Mouse (Mus musculus) CH12.LX (cell line): ENCODE data around the gene Itk. TPM values are rescaled to one million over a fixed set of nuclear protein-coding genes. Genes with fewer than 3 reads are reported as not detected.

Experiments used
- DNase-seq: peaks from one replicate; pipeline ENCODE4 v3.0.0-alpha.2; 2013; ENCODE audit errors: extremely low read depth
- H3K27ac ChIP-seq: 2 replicates; pipeline ENCODE4 v1.5.1; 2012; ENCODE audit warnings: low read depth, mild to moderate bottlenecking, control low read depth, moderate library complexity; ENCODE audit not compliant: insufficient read depth
- H3K27me3 ChIP-seq: replicated peaks from 2 replicates; pipeline ENCODE3; 2012; ENCODE audit warnings: inconsistent platforms
- H3K36me3 ChIP-seq, 2 experiments: replicated peaks in 1 of 2; 2 replicates each; pipeline versions ENCODE3 to v1.6.1; 2012; ENCODE audit warnings: inconsistent platforms in 1 of 2, low read length in 1 of 2, mild to moderate bottlenecking in 1 of 2, mixed read lengths in 1 of 2, moderate library complexity in 1 of 2; ENCODE audit not compliant: control insufficient read depth in 1 of 2, insufficient read depth in 1 of 2
- H3K4me1 ChIP-seq, 2 experiments: 2 replicates each; pipeline ENCODE4 v1.6.1; 2012; ENCODE audit warnings: inconsistent platforms in 1 of 2, moderate library complexity in 1 of 2; ENCODE audit not compliant: insufficient read depth in 2 of 2, control insufficient read depth in 1 of 2
- H3K4me2 ChIP-seq: 2 replicates; pipeline ENCODE4 v1.6.1; 2012; ENCODE audit warnings: low read depth, mild to moderate bottlenecking, control low read depth; ENCODE audit not compliant: poor library complexity, insufficient read depth, severe bottlenecking
- H3K4me3 ChIP-seq, 3 experiments: fragments of 150-350 bp in 1 of 3; sonication (generic) in 1 of 3; replicated peaks in 1 of 3; 2 replicates each; pipeline versions ENCODE3 to v1.5.1; 2011 to 2012; ENCODE audit warnings: low read depth in 2 of 3, low read length in 2 of 3, mild to moderate bottlenecking in 2 of 3, moderate library complexity in 2 of 3, control low read depth in 1 of 3, improper control_type of control experiment in 1 of 3, inconsistent platforms in 1 of 3, mixed read lengths in 1 of 3; ENCODE audit not compliant: poor library complexity in 1 of 3
- H3K79me2 ChIP-seq: replicated peaks from 2 replicates; pipeline ENCODE4 v1.6.1; 2012; ENCODE audit warnings: mild to moderate bottlenecking, moderate library complexity; ENCODE audit not compliant: control insufficient read depth, poor library complexity, insufficient read depth, severe bottlenecking; ENCODE audit errors: extremely low read depth
- H3K9ac ChIP-seq: 2 replicates; pipeline ENCODE4 v1.6.1; 2012; ENCODE audit warnings: low read depth, mild to moderate bottlenecking, control low read depth, moderate library complexity; ENCODE audit not compliant: insufficient read depth
- H3K9me3 ChIP-seq: replicated peaks from 2 replicates; pipeline ENCODE3; 2012; ENCODE audit warnings: low read length, inconsistent platforms, mixed read lengths
- CHD1 ChIP-seq: IDR thresholded peaks from 2 replicates; pipeline ENCODE4 v1.6.1; 2012; ENCODE audit warnings: low read depth, low read length, improper control_type of control experiment, inconsistent platforms
- CTCF ChIP-seq, 2 experiments: IDR thresholded peaks in 1 of 2; conservative IDR thresholded peaks in 1 of 2; 2 replicates each; pipeline ENCODE4 v1.5.1; 2011 to 2012; ENCODE audit warnings: low read depth in 2 of 2, low read length in 2 of 2, improper control_type of control experiment in 1 of 2, inconsistent platforms in 1 of 2, mild to moderate bottlenecking in 1 of 2, moderate library complexity in 1 of 2
- ELF1 ChIP-seq: IDR thresholded peaks from 2 replicates; pipeline ENCODE4 v1.6.1; 2014; ENCODE audit warnings: low read depth, mild to moderate bottlenecking, inconsistent platforms, low read length, improper control_type of control experiment
- EP300 ChIP-seq: IDR thresholded peaks from 2 replicates; pipeline ENCODE4 v1.6.1; 2011; ENCODE audit warnings: low read length, improper control_type of control experiment
- ETS1 ChIP-seq: conservative IDR thresholded peaks from 2 replicates; pipeline ENCODE4 v1.6.1; 2012; ENCODE audit warnings: low read depth, mild to moderate bottlenecking, inconsistent platforms, low read length, improper control_type of control experiment, moderate library complexity
- GABPA ChIP-seq: IDR thresholded peaks from 2 replicates; pipeline ENCODE4 v1.6.1; 2012; ENCODE audit warnings: low read depth, low read length, improper control_type of control experiment, inconsistent platforms; ENCODE audit not compliant: insufficient replicate concordance
- HCFC1 ChIP-seq: IDR thresholded peaks from 2 replicates; pipeline ENCODE4 v1.6.1; 2012; ENCODE audit warnings: low read depth, mild to moderate bottlenecking, inconsistent platforms, low read length, improper control_type of control experiment
- IRF4 ChIP-seq: IDR thresholded peaks from 2 replicates; pipeline ENCODE4 v1.6.1; 2014; ENCODE audit warnings: low read depth, mild to moderate bottlenecking, inconsistent platforms, low read length, improper control_type of control experiment
- KAT2A ChIP-seq: IDR thresholded peaks from 2 replicates; pipeline ENCODE4 v1.6.1; 2012; ENCODE audit warnings: low read length, improper control_type of control experiment, inconsistent platforms; ENCODE audit not compliant: insufficient replicate concordance
- MAFK ChIP-seq: IDR thresholded peaks from 2 replicates; pipeline ENCODE4 v1.6.1; 2011; ENCODE audit warnings: low read length, improper control_type of control experiment; ENCODE audit not compliant: insufficient replicate concordance
- MAZ ChIP-seq: IDR thresholded peaks from 2 replicates; pipeline ENCODE4 v1.6.1; 2012; ENCODE audit warnings: low read depth, mild to moderate bottlenecking, inconsistent platforms, low read length, improper control_type of control experiment, moderate library complexity
- MEF2A ChIP-seq: IDR thresholded peaks from 2 replicates; pipeline ENCODE4 v1.6.1; 2014; ENCODE audit warnings: low read depth, mild to moderate bottlenecking, inconsistent platforms, low read length, improper control_type of control experiment, borderline replicate concordance
- PAX5 ChIP-seq: IDR thresholded peaks from 2 replicates; pipeline ENCODE4 v1.6.1; 2012; ENCODE audit warnings: low read length, inconsistent platforms, mixed read lengths
- POLR2AphosphoS2 ChIP-seq: IDR thresholded peaks from 2 replicates; pipeline ENCODE4 v1.6.1; 2011; ENCODE audit warnings: low read depth, low read length, improper control_type of control experiment
- RCOR1 ChIP-seq: conservative IDR thresholded peaks from 2 replicates; pipeline ENCODE4 v1.6.1; 2012; ENCODE audit warnings: low read depth, mild to moderate bottlenecking, inconsistent platforms, low read length, improper control_type of control experiment
- SMC3 ChIP-seq: IDR thresholded peaks from 2 replicates; pipeline ENCODE4 v1.6.1; 2011; ENCODE audit warnings: low read depth, low read length, improper control_type of control experiment
- TBP ChIP-seq: conservative IDR thresholded peaks from 2 replicates; pipeline ENCODE4 v1.6.1; 2011; ENCODE audit warnings: low read depth, low read length, improper control_type of control experiment
- TCF12 ChIP-seq: IDR thresholded peaks from 2 replicates; pipeline ENCODE4 v1.6.1; 2014; ENCODE audit warnings: low read depth, mild to moderate bottlenecking, inconsistent platforms, low read length, improper control_type of control experiment
- UBTF ChIP-seq: IDR thresholded peaks from 2 replicates; pipeline ENCODE4 v1.6.1; 2012; ENCODE audit warnings: low read depth, mild to moderate bottlenecking, inconsistent platforms, low read length, improper control_type of control experiment, moderate library complexity
- USF1 ChIP-seq: IDR thresholded peaks from 2 replicates; pipeline ENCODE4 v1.6.1; 2014; ENCODE audit warnings: low read depth, mild to moderate bottlenecking, inconsistent platforms, low read length, improper control_type of control experiment
- USF2 ChIP-seq: conservative IDR thresholded peaks from 2 replicates; pipeline ENCODE4 v1.6.1; 2011; ENCODE audit warnings: low read depth, low read length, improper control_type of control experiment
- ZC3H11A ChIP-seq: IDR thresholded peaks from 2 replicates; pipeline ENCODE4 v1.6.1; 2012; ENCODE audit warnings: low read depth, mild to moderate bottlenecking, inconsistent platforms, low read length, improper control_type of control experiment
- ZKSCAN1 ChIP-seq: IDR thresholded peaks from 2 replicates; pipeline ENCODE4 v1.6.1; 2012; ENCODE audit warnings: low read depth, inconsistent platforms, low read length, improper control_type of control experiment, borderline replicate concordance
- ZNF384 ChIP-seq: IDR thresholded peaks from 2 replicates; pipeline ENCODE4 v1.6.1; 2012; ENCODE audit warnings: low read depth, low read length, improper control_type of control experiment, inconsistent platforms
- dilution Hi-C: fragments of 300-500 bp; cut with MboI; formaldehyde crosslinking; loops from 2 replicates; pipeline ENCODE4 v1.14.3; 2020; ENCODE audit warnings: low sequenced_read_pairs; ENCODE audit not compliant: extremely low pct_unique_long_range_greater_than_20kb, extremely low pct_ligation_motif_present
- in situ Hi-C: fragments of 300-500 bp; cut with MboI; formaldehyde crosslinking; loops from 3 replicates; pipeline ENCODE4 v1.14.3; 2019; ENCODE audit warnings: low sequenced_read_pairs, low pct_ligation_motif_present, low pct_unique_long_range_greater_than_20kb, mixed read lengths
- polyA plus RNA-seq: library from polyadenylated mRNA; unstranded; fragments of >175 nt; gene quantifications from 2 replicates; pipeline ENCODE4 v1.2.1, GENCODE M21; 2012; ENCODE audit warnings: low read depth; ENCODE audit not compliant: insufficient read length
- total RNA-seq, 2 experiments: library from RNA; depleted of rRNA; stranded (reverse); fragments of 300-350 nt in 1 of 2; fragments of >200 nt in 1 of 2; gene quantifications; 2 replicates each; pipeline ENCODE4 v1.2.3; 2012 to 2014

Gene Itk
- total and polyA plus RNA-seq, 3 experiments, result 0.11 to 0.64 (median 0.17) TPM

DNA sequence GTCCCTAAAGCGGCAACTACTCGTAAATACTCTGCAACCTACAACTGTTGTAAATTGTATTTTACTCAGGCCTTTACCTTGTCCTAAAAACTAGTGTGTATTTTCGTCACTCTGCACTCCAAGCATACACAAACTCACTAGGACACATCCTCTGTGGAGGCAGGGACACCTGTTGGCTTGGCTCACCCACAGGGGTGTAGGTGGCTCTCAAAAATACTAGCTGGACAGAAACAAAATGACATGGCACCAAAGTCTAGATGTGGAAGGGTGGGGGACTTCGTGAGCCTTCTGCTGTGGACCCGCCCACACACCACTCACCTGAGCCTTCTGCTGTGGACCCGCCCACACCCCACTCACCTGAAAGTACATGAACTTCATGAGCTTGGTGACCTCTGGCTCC, 105.5 kb downstream of the Itk start:
- peaks cover 10 to 72% of the 10 kb centered on the region in 2 experiments for H3K4me1 ChIP-seq
- in situ Hi-C loops (no loop called here), dilution Hi-C loops (no loop called here)
- peaks cover 78 to 89% of the 10 kb centered on the region in 2 experiments for H3K36me3 ChIP-seq
- H3K9me3 ChIP-seq, result no peaks in the 10 kb centered on the region
- no peak overlapping the region for H3K4me3 ChIP-seq
- no peak overlapping the region for H3K27ac ChIP-seq
- DNase-seq, result no peak
- H3K79me2 ChIP-seq, result peaks cover 15% of the 10 kb centered on the region; the same call in 1 of the 2 replicates
- H3K4me2 ChIP-seq, result no peak overlapping the region
- no peak overlapping the region for H3K9ac ChIP-seq
- H3K27me3 ChIP-seq, result no peaks in the 10 kb centered on the region
- TF ChIP-seq TBP (no peak), POLR2AphosphoS2 (no peak), MAFK (no peak), ELF1 (no peak), ZKSCAN1 (no peak), CTCF (conservative IDR thresholded peaks at IDR 0.05 in 1 of 2, IDR thresholded peaks at IDR 0.05 in 1 of 2; ENCODE audit: low read depth in 2 of 2, low read length in 2 of 2) (no peak), USF1 (no peak), CHD1 (no peak), ZC3H11A (no peak), PAX5 (no peak), UBTF (no peak)

DNA sequence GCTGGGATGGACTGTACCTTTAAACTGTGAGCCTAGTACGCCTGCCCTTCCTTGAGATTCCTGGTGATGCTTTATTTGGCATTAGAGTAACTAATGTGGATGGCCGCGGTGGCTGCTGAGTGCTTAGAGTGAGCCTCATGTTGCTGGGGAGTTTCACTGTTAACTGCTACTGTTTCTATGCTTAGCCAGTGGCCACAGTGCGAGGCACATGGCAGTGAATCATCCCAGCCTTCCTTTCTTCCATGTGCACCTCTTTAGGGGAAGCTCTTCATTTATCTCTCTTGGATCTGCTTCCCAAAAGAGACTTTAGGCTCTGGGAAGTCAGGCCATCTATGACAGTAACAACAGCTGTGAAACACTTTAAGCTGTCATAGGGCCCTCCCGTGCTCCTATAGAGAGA, 106.7 kb downstream of the Itk start:
- Histone ChIP-seq H3K9me3 (no peaks in the 10 kb centered on the region), H3K4me1 (peaks cover 10 to 72% of the 10 kb centered on the region in 2 experiments), H3K27me3 (no peaks in the 10 kb centered on the region), H3K36me3 (peaks cover 79 to 89% of the 10 kb centered on the region in 2 experiments), H3K27ac (no peak overlapping the region), H3K9ac (no peak overlapping the region), H3K4me2 (no peak overlapping the region), H3K79me2 (peaks cover 9% of the 10 kb centered on the region; the same call in 1 of the 2 replicates), H3K4me3 (no peak overlapping the region)
- dilution Hi-C loops (no loop called here), in situ Hi-C loops (no loop called here)
- DNase-seq, result no peak
- no peak for TF ChIP-seq ETS1
- no peak for TF ChIP-seq KAT2A
- no peak for TF ChIP-seq HCFC1
- no peak for TF ChIP-seq PAX5
- no peak for TF ChIP-seq EP300
- TF ChIP-seq CHD1, result no peak
- no peak for TF ChIP-seq IRF4
- TF ChIP-seq POLR2AphosphoS2, result no peak
- no peak for TF ChIP-seq GABPA
- no peak for TF ChIP-seq USF2
- TF ChIP-seq SMC3, result no peak
- no peak for TF ChIP-seq RCOR1
- no peak for TF ChIP-seq TBP
- TF ChIP-seq MEF2A, result no peak
- TF ChIP-seq MAZ, result no peak
- TF ChIP-seq CTCF (conservative IDR thresholded peaks at IDR 0.05 in 1 of 2, IDR thresholded peaks at IDR 0.05 in 1 of 2; ENCODE audit: low read depth in 2 of 2, low read length in 2 of 2), result no peak
- no peak for TF ChIP-seq ZNF384
- TF ChIP-seq TCF12, result no peak
